Mouse (Mus musculus) bone marrow macrophage, adult 2 months (primary cell): ENCODE measurements at regions not wholly inside any gene's neighbourhood (a gene's known extent, or its start where the extent isn't known, plus 50 kb on each side); places are given as distances from the start of the nearest gene placed in this dataset.

Experiments
- CTCF ChIP-seq: IDR thresholded peaks from 2 replicates; pipeline ENCODE4 v1.5.1; 2012; ENCODE audit warnings: low read depth, mild to moderate bottlenecking, low read length, moderate library complexity
- POLR2A ChIP-seq: IDR thresholded peaks from 2 replicates; pipeline ENCODE4 v1.6.1; 2012; ENCODE audit warnings: mild to moderate bottlenecking, low read depth, low read length, borderline replicate concordance

GRCm38 (mm10) chr12:106566361-106566760, 556.3 kb downstream of the Vrk1 start:
- TF ChIP-seq POLR2A = no peak
- TF ChIP-seq CTCF = no peak
